Mouse (Mus musculus) testis, adult 2 months (tissue): ENCODE data around the gene Syne2.

Source experiments
- CTCF ChIP-seq: fragments of 200-500 bp; IDR thresholded peaks from 2 replicates; pipeline ENCODE4 v1.5.1; 2012; ENCODE audit warnings: low read depth, mild to moderate bottlenecking, inconsistent platforms, low read length, moderate library complexity; ENCODE audit not compliant: control insufficient read depth, insufficient read depth, insufficient replicate concordance
- POLR2A ChIP-seq: fragments of 200-500 bp; IDR thresholded peaks from 2 replicates; pipeline ENCODE4 v1.6.1; 2012; ENCODE audit warnings: low read depth, mild to moderate bottlenecking, inconsistent platforms, low read length, moderate library complexity; ENCODE audit not compliant: control insufficient read depth

GRCm38 (mm10) chr12:75856096-75856868, 38.3 kb downstream of the Syne2 start:
- TF ChIP-seq CTCF (no peak), POLR2A (no peak)
